Mouse (Mus musculus): ENCODE data around the gene Magea8. TPM values are rescaled to one million over a fixed set of nuclear protein-coding genes. Genes with fewer than 3 reads are reported as not detected.
"Not testable (repeated sequence)": the region's sequence is repeated elsewhere in the genome, so short reads cannot be mapped to it uniquely, and the experiment has no call there.

The Magea8 gene
- not detected in 2 replicates for polyA plus RNA-seq (2012; rRNA removed)

DNA sequence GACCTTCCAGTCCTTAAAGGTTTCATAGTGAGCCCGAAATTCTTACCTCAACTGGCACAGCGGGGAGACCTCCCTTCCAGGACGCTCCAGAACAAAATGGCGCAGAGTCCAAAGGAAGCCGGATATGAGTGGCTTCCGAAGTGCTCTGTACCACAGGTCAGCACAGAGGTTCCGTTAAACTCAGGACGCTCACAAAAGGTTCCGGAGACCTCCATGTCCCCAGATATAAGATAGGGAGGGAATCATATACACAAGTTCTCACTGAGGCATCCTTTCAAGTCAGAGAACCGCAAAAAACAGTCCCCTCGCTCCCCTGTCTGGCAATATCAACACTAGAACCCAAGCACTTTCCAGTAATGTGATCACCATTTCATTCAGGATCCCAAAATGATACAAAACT lies at the start of gene Magea8:
TSS of gene Magea8 (minus strand) at position 101 of the 400 bp plus-strand sequence.
- not testable (repeated sequence) for DNase-seq (ENCODE audit: low read depth)

DNA sequence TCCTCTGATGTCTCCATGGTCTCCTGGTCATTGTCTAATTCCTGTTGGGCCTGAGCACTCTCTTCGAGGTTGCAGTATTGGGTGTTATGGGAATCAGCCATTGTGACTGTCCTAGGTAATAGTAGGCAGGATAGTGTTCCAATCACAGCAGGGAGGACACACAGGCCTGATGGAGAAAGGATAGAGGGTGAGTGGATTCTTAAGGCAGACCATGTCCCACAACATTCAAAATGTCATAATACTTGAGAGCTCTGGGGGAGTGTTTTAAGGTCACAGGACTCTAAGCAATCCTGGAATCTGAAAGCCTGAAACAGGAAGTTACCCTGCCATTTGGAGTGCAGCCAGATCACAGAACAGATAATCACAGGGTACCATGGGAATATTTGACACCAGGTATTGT lies 46.2 kb downstream of the Magea8 start, which contains the start of gene Magea3:
TSS of gene Magea3 (minus strand) at position 101 of the 400 bp plus-strand sequence.
- not testable (repeated sequence) for DNase-seq (ENCODE audit: low read depth)

DNA sequence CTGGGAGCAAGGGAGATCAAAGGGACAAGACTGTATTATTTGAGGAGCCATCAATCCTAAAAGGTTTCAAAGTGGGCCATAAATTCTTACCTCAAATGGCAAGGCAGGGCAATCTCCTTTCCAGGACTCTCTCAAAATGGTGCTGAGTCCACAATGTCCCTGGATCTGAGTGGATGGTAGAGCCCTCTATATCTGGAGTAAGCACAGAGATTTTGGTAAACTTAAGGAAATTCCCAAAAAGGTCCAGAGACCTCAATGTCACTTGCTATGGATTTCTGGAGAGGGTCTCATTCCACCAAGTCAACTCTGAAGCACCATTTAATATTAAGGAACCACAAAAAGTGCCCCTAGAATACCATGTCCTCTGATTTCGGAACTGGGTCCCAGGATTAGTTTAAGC lies 59.8 kb downstream of the Magea8 start, which contains the start of gene Magea6:
TSS of gene Magea6 (minus strand) at position 101 of the 400 bp plus-strand sequence.
- DNase-seq (ENCODE audit: low read depth) = not testable (repeated sequence)

Other genes with a start within 250 kb of the Magea8 start
- gene Cldn34b1, start 105.6 kb downstream of the Magea8 start, polyA plus RNA-seq (2012; rRNA removed) = not detected in 2 replicates
- not detected in 2 replicates for gene Magea6, start 59.9 kb downstream of the Magea8 start, polyA plus RNA-seq (2012; rRNA removed)
- not detected in 2 replicates for gene Magea3, start 46.3 kb downstream of the Magea8 start, polyA plus RNA-seq (2012; rRNA removed)
- gene Magea5, start 67.3 kb upstream of the Magea8 start, polyA plus RNA-seq (2012; rRNA removed) = not detected in 2 replicates
- not detected in 2 replicates for gene Magea1, start 93.9 kb upstream of the Magea8 start, polyA plus RNA-seq (2012; rRNA removed)
- not detected in 2 replicates for gene Magea2, start 97.8 kb upstream of the Magea8 start, polyA plus RNA-seq (2012; rRNA removed)
- 0.23 TPM in 1 of 2 replicates, not detected in the other for gene Cldn34b2, start 132.6 kb upstream of the Magea8 start, polyA plus RNA-seq (2012; rRNA removed)
- 174 and 201 TPM in 2 replicates for gene Sat1, start 220.6 kb upstream of the Magea8 start, polyA plus RNA-seq (2012; rRNA removed)

Data from gonadal fat pad, adult 2 months (tissue).